Mouse (Mus musculus) embryo, embryonic 10 days (tissue): ENCODE measurements around the gene Yars.

Source experiments
- DNase-seq: peaks from one replicate; pipeline ENCODE4 v3.0.0-alpha.2; 2015; ENCODE audit warnings: low spot score

Gene Yars

GRCm38 (mm10) chr4:129189542-129190519 lies at the start of gene Yars, which contains the start of gene S100pbp:
Gene Yars (plus strand): TSS chr4:129189760.
Gene S100pbp (minus strand): TSS chr4:129189727.
- peak; percentile 97 for DNase-seq

GRCm38 (mm10) chr4:129140808-129141207 lies 48.8 kb upstream of the Yars start:
- no peak for DNase-seq

- no peak for DNase-seq
These were observed 47.8 kb upstream of the Yars start for GRCm38 (mm10) chr4:129141560-129142438.

GRCm38 (mm10) chr4:129142439-129143045 lies 47.0 kb upstream of the Yars start:
- no peak for DNase-seq

- no peak for DNase-seq
These were observed 46.1 kb upstream of the Yars start for GRCm38 (mm10) chr4:129143509-129143908.

- DNase-seq, result no peak
These were observed 44.9 kb upstream of the Yars start for GRCm38 (mm10) chr4:129144401-129145367.

GRCm38 (mm10) chr4:129145411-129145810 lies 44.1 kb upstream of the Yars start:
- no peak for DNase-seq

GRCm38 (mm10) chr4:129145943-129146342 lies 43.6 kb upstream of the Yars start:
- DNase-seq, result no peak

GRCm38 (mm10) chr4:129146392-129146791 lies 43.2 kb upstream of the Yars start:
- no peak for DNase-seq

- DNase-seq, result no peak
These were observed 41.9 kb upstream of the Yars start for GRCm38 (mm10) chr4:129147552-129148103.

GRCm38 (mm10) chr4:129149321-129149720 lies 40.2 kb upstream of the Yars start:
- DNase-seq, result no peak

- DNase-seq, result no peak
These were observed 38.2 kb upstream of the Yars start for GRCm38 (mm10) chr4:129151276-129151811.

GRCm38 (mm10) chr4:129157541-129157940 lies 32.0 kb upstream of the Yars start:
- DNase-seq, result no peak

GRCm38 (mm10) chr4:129158549-129158948 lies 31.0 kb upstream of the Yars start:
- no peak for DNase-seq

GRCm38 (mm10) chr4:129161076-129161475 lies 28.5 kb upstream of the Yars start:
- DNase-seq, result no peak

- no peak for DNase-seq
These were observed 27.8 kb upstream of the Yars start for GRCm38 (mm10) chr4:129161581-129162255.

- no peak for DNase-seq
These were observed 17.0 kb upstream of the Yars start for GRCm38 (mm10) chr4:129172529-129172928.

GRCm38 (mm10) chr4:129179560-129179959 lies 10.0 kb upstream of the Yars start:
- DNase-seq, result no peak

GRCm38 (mm10) chr4:129188041-129188659 lies 1.4 kb upstream of the Yars start:
- DNase-seq, result no peak
